Mouse (Mus musculus): ENCODE results near the gene Dph1. TPM values are rescaled to one million over a fixed set of nuclear protein-coding genes. Genes with fewer than 3 reads are reported as not detected.

The Dph1 gene
- polyA plus RNA-seq, 1 experiment from 2014 or later: 10.9 TPM

DNA sequence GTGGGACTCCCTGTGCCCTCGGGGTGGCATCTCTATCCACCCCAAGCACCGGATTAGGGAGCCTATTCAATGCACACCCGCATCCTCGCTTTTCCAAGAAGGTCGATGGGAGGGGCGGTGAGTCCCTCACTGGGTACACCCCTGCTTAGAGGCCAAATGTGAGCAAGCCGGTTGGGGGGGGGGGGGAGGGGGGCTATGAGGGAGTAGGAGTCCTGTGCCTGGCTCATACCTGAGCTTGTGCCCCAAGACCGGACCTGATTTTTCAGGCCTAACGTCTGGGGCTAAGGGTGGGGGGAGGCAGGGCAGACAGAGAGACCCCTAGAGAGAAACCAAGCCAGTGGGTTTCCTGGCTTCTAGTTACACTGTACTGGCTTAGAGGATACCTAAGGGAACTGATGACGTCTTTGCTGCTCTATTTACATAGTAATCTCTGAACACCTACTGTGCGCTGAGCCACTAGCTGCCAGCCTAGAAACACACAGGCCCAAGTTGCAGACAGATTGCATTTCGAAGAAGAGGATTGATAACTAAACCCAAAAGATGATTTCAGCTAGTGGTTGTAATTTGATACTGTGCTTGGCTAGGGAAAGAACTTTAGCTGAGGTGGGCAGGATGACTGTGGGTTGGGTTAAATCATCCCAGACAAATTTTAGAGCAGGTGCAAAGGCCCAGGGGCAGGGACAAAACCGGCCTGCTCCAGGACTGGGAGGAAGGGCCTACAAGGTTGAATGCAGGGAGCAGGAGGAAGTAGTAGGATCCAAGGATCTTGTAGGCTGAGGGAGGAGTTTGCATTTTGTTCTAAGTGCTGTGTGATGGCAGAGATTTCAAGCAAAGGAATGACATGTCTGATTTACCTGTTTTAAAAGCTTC is 23.3 kb upstream of the Dph1 start:
- no peaks in the 10 kb centered on the region for H3K27me3 ChIP-seq (ENCODE audit: insufficient read depth, low read length)
- H3K36me3 ChIP-seq (replicated peaks; ENCODE audit: insufficient read depth, low read length): no peaks in the 10 kb centered on the region
- H3K4me2 ChIP-seq (ENCODE audit: low read depth, low read length): peak overlapping the region; percentile 54
- DNase-seq: no peak
- H3K9me3 ChIP-seq (ENCODE audit: low read length): no peaks in the 10 kb centered on the region
- peak overlapping the region; percentile 8; the same call in 1 of the 2 replicates for H3K4me3 ChIP-seq (ENCODE audit: low read depth, low read length)
- peak overlapping the region; percentile 93 for H3K27ac ChIP-seq (ENCODE audit: low read depth)
- H3K4me1 ChIP-seq (ENCODE audit: insufficient read depth): peaks cover 35% of the 10 kb centered on the region
- 41% methylated on average over 11 of the region's 13 CpGs for WGBS (ENCODE audit: insufficient replicate concordance)
- peak; percentile 35 for ATAC-seq
- peak overlapping the region; percentile 54 for H3K9ac ChIP-seq (replicated peaks)
- TF ChIP-seq EP300 (IDR thresholded peaks at IDR 0.05; ENCODE audit: low read depth) (no peak), CTCF (IDR thresholded peaks at IDR 0.05; ENCODE audit: low read depth) (no peak)

DNA sequence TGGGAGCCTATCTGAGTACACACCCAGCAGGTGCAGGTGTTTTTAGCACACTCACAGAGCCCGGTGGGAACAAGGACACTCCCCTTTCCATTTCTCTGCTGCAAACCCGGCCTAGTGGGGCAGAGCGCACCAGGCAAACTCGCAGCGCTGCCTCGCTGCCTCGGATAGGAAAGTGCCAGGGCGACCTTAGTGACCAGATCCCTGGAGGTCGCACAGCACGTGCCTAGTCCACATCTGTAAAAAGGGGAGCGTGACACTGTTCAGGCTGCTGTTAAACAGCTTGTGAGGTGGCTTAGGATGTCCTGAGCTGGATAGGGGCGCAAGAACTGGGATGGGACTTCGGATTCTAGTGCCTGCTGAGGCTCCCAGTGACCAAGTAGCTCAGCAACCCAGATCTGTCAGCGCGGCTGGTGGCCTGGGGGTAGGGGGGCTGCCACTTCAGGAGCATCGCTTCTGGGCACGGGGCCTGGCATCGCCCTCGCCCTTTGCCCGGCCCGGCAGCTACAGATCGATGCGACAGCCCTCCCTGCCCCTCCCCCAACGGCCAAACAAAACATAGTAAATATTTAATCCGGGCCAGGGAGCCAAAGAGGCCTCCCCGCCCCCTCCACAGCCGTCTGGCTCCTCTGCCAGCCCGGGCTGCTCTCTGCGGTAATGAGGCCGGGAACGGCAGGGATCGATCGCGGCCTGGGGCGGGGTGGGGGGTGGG is 22.5 kb upstream of the Dph1 start:
- DNase-seq: peak; percentile 87
- 27% methylated on average over 34 of the region's 35 CpGs for WGBS (ENCODE audit: insufficient replicate concordance)
- H3K27me3 ChIP-seq (ENCODE audit: insufficient read depth, low read length): no peaks in the 10 kb centered on the region
- peak overlapping the region; percentile 54 for H3K4me2 ChIP-seq (ENCODE audit: low read depth, low read length)
- no peaks in the 10 kb centered on the region for H3K36me3 ChIP-seq (replicated peaks; ENCODE audit: insufficient read depth, low read length)
- TF ChIP-seq CTCF (IDR thresholded peaks at IDR 0.05; ENCODE audit: low read depth) (no peak), EP300 (IDR thresholded peaks at IDR 0.05; ENCODE audit: low read depth) (no peak)
- H3K4me1 ChIP-seq (ENCODE audit: insufficient read depth): peaks cover 38% of the 10 kb centered on the region
- H3K9ac ChIP-seq (replicated peaks): peak overlapping the region; percentile 54
- H3K4me3 ChIP-seq (ENCODE audit: low read depth, low read length): peak overlapping the region; percentile 8
- no peaks in the 10 kb centered on the region for H3K9me3 ChIP-seq (ENCODE audit: low read length)
- H3K27ac ChIP-seq (ENCODE audit: low read depth): peak overlapping the region; percentile 93
- peak; percentile 92 for ATAC-seq

DNA sequence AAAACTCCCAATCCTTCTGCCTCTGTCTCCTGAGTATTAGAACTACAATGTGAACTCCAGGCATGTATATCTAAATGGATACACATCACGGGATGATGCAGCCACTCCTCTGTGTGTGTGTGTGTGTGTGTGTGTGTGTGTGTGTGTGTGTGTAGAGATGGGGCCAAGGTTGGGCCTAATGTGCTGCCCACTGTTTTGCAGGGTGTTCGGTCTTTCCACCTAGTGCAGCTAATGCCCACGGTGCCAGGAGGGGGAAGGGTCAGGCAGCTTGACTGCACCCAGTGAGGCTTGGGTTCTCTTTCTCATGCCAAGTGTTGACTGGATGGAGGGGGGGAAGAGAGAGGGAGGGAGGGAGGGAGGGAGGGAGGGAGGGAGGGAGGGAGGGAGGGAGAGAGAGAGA is 21.8 kb upstream of the Dph1 start:
- TF ChIP-seq CTCF (IDR thresholded peaks at IDR 0.05; ENCODE audit: low read depth) (no peak), EP300 (IDR thresholded peaks at IDR 0.05; ENCODE audit: low read depth) (no peak)
- no peak overlapping the region for H3K9ac ChIP-seq (replicated peaks)
- H3K4me1 ChIP-seq (ENCODE audit: insufficient read depth): peaks cover 38% of the 10 kb centered on the region
- DNase-seq (no peak), ATAC-seq (no peak)
- H3K4me2 ChIP-seq (ENCODE audit: low read depth, low read length): no peak overlapping the region
- H3K27me3 ChIP-seq (ENCODE audit: insufficient read depth, low read length): no peaks in the 10 kb centered on the region
- no peaks in the 10 kb centered on the region for H3K36me3 ChIP-seq (replicated peaks; ENCODE audit: insufficient read depth, low read length)
- no peaks in the 10 kb centered on the region for H3K9me3 ChIP-seq (ENCODE audit: low read length)
- H3K27ac ChIP-seq (ENCODE audit: low read depth): peak overlapping the region; percentile 93; the same call in 1 of the 2 replicates
- H3K4me3 ChIP-seq (ENCODE audit: low read depth, low read length): no peak overlapping the region
- 68% methylated on average over 3 of the region's 3 CpGs for WGBS (ENCODE audit: insufficient replicate concordance)

DNA sequence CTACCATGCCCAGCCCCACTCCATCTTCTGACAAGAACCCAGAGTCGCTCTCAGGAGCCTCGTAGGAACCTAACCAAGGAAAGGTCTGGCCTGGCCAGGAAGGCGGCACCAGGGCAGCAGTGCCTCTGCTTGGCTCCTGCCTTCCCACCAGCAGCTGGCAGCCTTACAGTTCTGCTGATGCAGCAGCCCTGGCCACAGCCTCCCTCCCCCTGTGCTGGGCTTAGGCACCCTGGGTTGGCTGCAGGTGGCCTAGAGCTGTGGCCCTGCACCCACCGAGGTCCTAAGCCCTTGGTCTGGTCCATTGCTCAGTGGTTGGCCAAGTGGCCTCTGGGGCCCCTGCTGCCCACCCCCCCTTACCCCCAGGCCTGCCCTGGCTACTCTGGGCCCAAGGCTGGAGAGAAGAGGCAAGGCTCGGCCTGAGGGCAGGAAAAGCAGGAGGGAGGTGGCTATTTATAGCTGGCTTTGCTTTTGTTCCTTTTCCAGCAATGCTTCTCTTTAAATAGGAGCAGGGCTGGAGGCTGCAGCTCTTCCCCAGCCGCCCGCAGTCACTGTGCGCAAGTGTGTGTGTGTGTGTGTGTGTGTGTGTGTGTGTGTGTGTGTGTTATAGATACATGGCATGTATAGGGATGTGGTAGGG is 21.1 kb upstream of the Dph1 start:
- no peak overlapping the region for H3K27ac ChIP-seq (ENCODE audit: low read depth)

DNA sequence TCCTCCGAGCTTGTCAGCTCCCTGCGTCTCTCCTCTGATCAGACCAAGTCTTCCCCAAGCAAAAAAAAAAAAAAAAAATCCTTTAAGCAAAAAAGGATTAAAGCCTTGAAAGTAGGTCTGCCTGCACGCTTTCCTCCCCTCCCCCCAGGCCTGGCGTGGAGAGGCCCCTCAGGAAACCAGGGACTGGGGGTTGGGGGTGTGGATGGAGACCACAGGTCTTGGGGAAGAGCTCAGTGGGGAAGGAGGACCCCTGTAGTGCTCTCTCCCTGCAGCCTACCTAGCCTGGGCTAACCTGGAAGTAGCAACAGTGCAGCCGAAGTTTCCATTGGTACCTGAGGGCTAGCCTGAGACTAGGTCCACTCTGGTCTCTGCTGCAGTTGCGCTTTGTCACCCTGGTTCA is 19.7 kb upstream of the Dph1 start:
- Histone ChIP-seq H3K36me3 (replicated peaks; ENCODE audit: insufficient read depth, low read length) (no peaks in the 10 kb centered on the region), H3K9ac (replicated peaks) (no peak overlapping the region), H3K4me1 (ENCODE audit: insufficient read depth) (peaks cover 36% of the 10 kb centered on the region), H3K9me3 (ENCODE audit: low read length) (no peaks in the 10 kb centered on the region), H3K4me2 (ENCODE audit: low read depth, low read length) (no peak overlapping the region), H3K27ac (ENCODE audit: low read depth) (no peak overlapping the region), H3K4me3 (ENCODE audit: low read depth, low read length) (no peak overlapping the region), H3K27me3 (ENCODE audit: insufficient read depth, low read length) (no peaks in the 10 kb centered on the region)
- no peak for ATAC-seq
- TF ChIP-seq CTCF (IDR thresholded peaks at IDR 0.05; ENCODE audit: low read depth) (no peak), EP300 (IDR thresholded peaks at IDR 0.05; ENCODE audit: low read depth) (no peak)
- no peak for DNase-seq
- 75% methylated on average over 6 of the region's 6 CpGs for WGBS (ENCODE audit: insufficient replicate concordance)

More for the DNA sequence above, 21.1 kb upstream of the Dph1 start:
- Histone ChIP-seq H3K9me3 (ENCODE audit: low read length) (no peaks in the 10 kb centered on the region), H3K9ac (replicated peaks) (no peak overlapping the region), H3K4me2 (ENCODE audit: low read depth, low read length) (no peak overlapping the region), H3K27me3 (ENCODE audit: insufficient read depth, low read length) (no peaks in the 10 kb centered on the region), H3K4me1 (ENCODE audit: insufficient read depth) (peaks cover 38% of the 10 kb centered on the region), H3K36me3 (replicated peaks; ENCODE audit: insufficient read depth, low read length) (no peaks in the 10 kb centered on the region), H3K4me3 (ENCODE audit: low read depth, low read length) (no peak overlapping the region)
- 69% methylated on average over 8 of the region's 8 CpGs for WGBS (ENCODE audit: insufficient replicate concordance)
- TF ChIP-seq EP300 (IDR thresholded peaks at IDR 0.05; ENCODE audit: low read depth) (no peak), CTCF (IDR thresholded peaks at IDR 0.05; ENCODE audit: low read depth) (0 out of 2 replicates have a peak, but pooled peaks have one; percentile 1)
- no peak for ATAC-seq
- DNase-seq: no peak

DNA sequence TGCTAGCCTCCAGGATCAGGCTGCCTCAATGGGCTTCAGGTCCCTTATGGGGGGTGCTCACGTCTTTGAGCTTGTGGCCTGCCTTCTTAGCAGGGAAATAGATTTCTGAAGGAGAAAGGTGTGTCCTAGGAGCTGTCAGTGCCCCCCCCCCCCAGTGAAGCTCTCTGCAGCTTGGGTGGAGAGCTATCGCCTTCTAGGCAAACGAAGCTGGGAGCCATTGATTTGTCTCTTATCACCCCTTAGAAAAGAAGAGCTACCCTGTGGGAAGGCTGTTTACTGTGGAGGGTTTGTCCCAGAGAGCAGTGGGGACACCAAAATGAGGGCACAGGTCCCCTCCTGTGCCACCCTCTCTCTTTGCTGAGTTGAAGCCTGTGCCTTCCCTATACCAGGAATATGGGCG is 19.1 kb upstream of the Dph1 start:
- Histone ChIP-seq H3K9me3 (ENCODE audit: low read length) (no peaks in the 10 kb centered on the region), H3K36me3 (replicated peaks; ENCODE audit: insufficient read depth, low read length) (no peaks in the 10 kb centered on the region), H3K9ac (replicated peaks) (peak overlapping the region; percentile 13; the same call in 1 of the 2 replicates), H3K4me2 (ENCODE audit: low read depth, low read length) (peak overlapping the region; percentile 20; the same call in 1 of the 2 replicates), H3K4me3 (ENCODE audit: low read depth, low read length) (no peak overlapping the region), H3K27ac (ENCODE audit: low read depth) (no peak overlapping the region), H3K4me1 (ENCODE audit: insufficient read depth) (peaks cover 34% of the 10 kb centered on the region), H3K27me3 (ENCODE audit: insufficient read depth, low read length) (no peaks in the 10 kb centered on the region)
- no peak for TF ChIP-seq EP300 (IDR thresholded peaks at IDR 0.05; ENCODE audit: low read depth)
- TF ChIP-seq CTCF (IDR thresholded peaks at IDR 0.05; ENCODE audit: low read depth): no peak
- WGBS (ENCODE audit: insufficient replicate concordance): 51% methylated on average over 4 of the region's 4 CpGs
- ATAC-seq: no peak
- no peak for DNase-seq
